Mouse (Mus musculus) hindbrain, embryonic 14.5 days (tissue): ENCODE data around the gene Med27. TPM values are rescaled to one million over a fixed set of nuclear protein-coding genes. Genes with fewer than 3 reads are reported as not detected.
A peak's percentile ranks its signal among the peaks of the same experiment; 100 is the strongest.

Source experiments
- ATAC-seq: fragments of 200-750 bp; cut with Nextera tagmentation; 2 replicates; pipeline ENCODE4 v1.8.0; 2017; ENCODE audit warnings: moderate number of reproducible peaks, mild to moderate bottlenecking, moderate TSS enrichment, moderate library complexity; ENCODE audit not compliant: low FRiP score
- DNase-seq: peaks from one replicate; pipeline ENCODE4 v3.0.0-alpha.2; 2015; ENCODE audit warnings: low spot score
- H3K27ac ChIP-seq: fragments of 300-500 bp; sonication (generic); 2 replicates; pipeline ENCODE4 v1.5.1; 2014; ENCODE audit warnings: mild to moderate bottlenecking, moderate library complexity
- H3K27me3 ChIP-seq: fragments of 300-500 bp; sonication (generic); 2 replicates; pipeline ENCODE4 v1.6.1; 2014; ENCODE audit warnings: mild to moderate bottlenecking, low read length, mixed read lengths; ENCODE audit not compliant: control insufficient read depth, insufficient read depth
- H3K36me3 ChIP-seq: fragments of 300-500 bp; sonication (generic); replicated peaks from 2 replicates; pipeline ENCODE4 v1.6.1; 2014; ENCODE audit not compliant: control insufficient read depth, insufficient read depth
- H3K4me1 ChIP-seq: fragments of 300-500 bp; sonication (generic); replicated peaks from 2 replicates; pipeline ENCODE4 v1.6.1; 2014; ENCODE audit warnings: antibody characterized with exemption, low read length, mixed read lengths; ENCODE audit not compliant: control insufficient read depth, insufficient read depth
- H3K4me2 ChIP-seq: fragments of 300-500 bp; sonication (generic); replicated peaks from 2 replicates; pipeline ENCODE4 v1.6.1; 2014; ENCODE audit warnings: mild to moderate bottlenecking, moderate library complexity
- H3K4me3 ChIP-seq: fragments of 300-500 bp; sonication (generic); replicated peaks from 2 replicates; pipeline ENCODE4 v1.5.1; 2014; ENCODE audit warnings: mild to moderate bottlenecking, low read length
- H3K9ac ChIP-seq: fragments of 300-500 bp; sonication (generic); 2 replicates; pipeline ENCODE4 v1.6.1; 2014
- H3K9me3 ChIP-seq: fragments of 300-500 bp; sonication (generic); 2 replicates; pipeline ENCODE4 v1.6.1; 2016; ENCODE audit warnings: low read length; ENCODE audit not compliant: control insufficient read depth
- WGBS: fragments of 180-500 bp; shearing (Covaris S2); extraction: QIAGEN DNeasy Blood & Tissue Kit; methylation state at CpG from one replicate; pipeline ENCODE4 v1.1.7; 2014; 5-methylcytosine and 5-hydroxymethylcytosine counted together
- polyA plus RNA-seq: library from polyadenylated mRNA; unstranded; fragments of >200 nt; fragmentation: Nextera tagmentation; extraction: Ambion mirVana; gene quantifications from 2 replicates; pipeline ENCODE4 v1.2.1, GENCODE M21; 2014

Med27 gene
- polyA plus RNA-seq, 1 experiment from 2014 or later = 71.9 TPM

DNA sequence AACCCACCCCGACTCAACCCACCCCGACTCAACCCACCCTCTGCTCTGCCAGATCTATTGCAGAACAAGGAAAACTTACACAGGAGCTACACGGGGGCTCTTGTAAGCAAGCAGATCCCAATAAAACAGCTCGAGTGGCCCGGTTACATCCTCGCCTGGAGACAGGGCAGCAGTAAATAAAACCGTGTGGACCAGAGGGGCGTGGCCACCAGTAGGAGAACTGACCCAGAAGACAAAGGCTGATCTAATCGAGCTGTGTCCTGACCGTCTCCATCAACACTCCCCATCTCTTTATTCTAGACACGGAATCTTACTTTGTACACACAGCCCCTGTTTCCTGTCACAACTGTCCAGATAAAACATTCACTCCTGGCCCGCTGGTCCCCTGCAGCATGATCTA, 200.0 kb downstream of the Med27 start:
- H3K4me2 ChIP-seq = 0 out of 2 replicates have a peak overlapping the region, but pooled peaks have one; percentile 5
- H3K27me3 ChIP-seq = no peaks in the 10 kb centered on the region
- no peaks in the 10 kb centered on the region for H3K36me3 ChIP-seq
- H3K9me3 ChIP-seq = no peaks in the 10 kb centered on the region
- 29% methylated on average over 12 of the region's 12 CpGs for WGBS
- no peak overlapping the region for H3K9ac ChIP-seq
- no peak overlapping the region for H3K4me3 ChIP-seq
- ATAC-seq (no peak), DNase-seq (no peak)
- no peaks in the 10 kb centered on the region for H3K4me1 ChIP-seq
- no peak overlapping the region for H3K27ac ChIP-seq

DNA sequence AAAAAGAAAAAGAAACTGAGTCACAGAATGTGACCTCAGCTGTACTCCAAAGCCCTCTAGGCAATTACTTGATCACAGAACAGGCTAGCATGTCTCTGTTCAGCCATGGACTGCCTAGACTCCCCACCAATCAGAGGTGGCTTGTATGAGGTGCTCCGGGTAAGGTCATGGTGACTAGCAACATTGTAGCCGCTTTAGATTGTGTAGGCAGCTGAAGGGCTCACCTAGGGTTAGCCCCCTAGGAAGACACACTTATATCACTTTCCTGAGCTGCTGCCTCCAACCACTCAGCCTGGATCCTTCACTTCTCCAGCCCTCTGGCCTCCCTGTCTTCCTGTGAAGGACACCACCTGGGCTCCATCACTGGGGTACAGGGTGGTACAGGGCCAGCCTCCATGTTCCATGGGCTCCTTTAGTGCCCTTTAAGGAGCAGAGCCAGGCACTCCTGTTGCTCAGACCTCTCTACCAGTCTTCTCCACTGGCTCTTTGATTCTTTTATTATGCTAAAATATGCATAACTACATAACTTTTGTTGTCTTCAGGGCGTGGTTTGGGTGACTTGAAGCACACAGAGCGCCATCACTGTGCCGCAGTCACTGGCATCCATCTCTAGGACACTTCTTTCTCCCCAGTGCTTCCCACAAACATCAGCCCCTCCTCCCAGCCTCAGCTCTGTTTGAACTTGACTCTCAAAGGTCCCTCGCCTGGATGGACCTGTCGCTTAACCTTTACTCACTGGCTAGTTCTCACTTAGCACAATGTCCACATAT, 205.4 kb downstream of the Med27 start:
- Histone ChIP-seq H3K36me3 (no peaks in the 10 kb centered on the region), H3K9ac (no peak overlapping the region), H3K27me3 (no peaks in the 10 kb centered on the region), H3K9me3 (no peaks in the 10 kb centered on the region), H3K4me3 (no peak overlapping the region), H3K4me1 (no peaks in the 10 kb centered on the region), H3K4me2 (no peak overlapping the region), H3K27ac (no peak overlapping the region)
- DNase-seq = no peak
- ATAC-seq = no peak
- 72% methylated on average over 7 of the region's 7 CpGs for WGBS

DNA sequence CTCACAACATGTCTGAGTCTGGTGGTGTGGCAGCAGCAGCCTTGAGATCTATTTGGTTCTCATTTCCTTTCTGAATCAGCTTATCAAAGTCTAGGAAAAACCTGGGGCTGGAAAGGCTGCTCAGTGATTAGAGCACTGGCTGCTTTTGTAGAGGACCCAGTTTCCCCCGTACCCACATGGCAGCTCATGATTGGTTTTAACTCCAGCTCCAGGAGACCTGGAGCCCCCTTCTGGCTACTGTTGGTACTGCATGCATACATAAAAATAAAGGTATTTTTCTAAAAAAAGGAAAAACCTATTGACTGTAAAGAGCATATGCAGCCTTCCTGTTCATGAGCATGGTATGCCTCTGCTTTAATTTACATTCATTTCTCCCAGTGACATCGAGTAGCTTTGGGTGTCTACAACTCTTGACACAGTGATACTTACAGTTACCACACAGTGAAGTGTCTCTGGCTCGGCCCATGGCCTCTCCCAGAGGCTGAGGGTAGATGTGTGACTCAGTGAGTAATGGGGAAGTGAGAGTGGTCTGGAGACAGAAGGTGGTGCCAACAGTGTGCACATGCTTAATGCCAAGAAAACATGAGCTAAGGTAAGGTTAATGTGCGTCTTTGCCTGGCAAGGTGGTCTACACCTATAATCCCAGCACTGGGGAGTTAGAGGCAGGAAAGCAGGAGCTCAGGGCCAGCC, 207.5 kb downstream of the Med27 start:
- no peaks in the 10 kb centered on the region for H3K36me3 ChIP-seq
- H3K9ac ChIP-seq = no peak overlapping the region
- peak; percentile 67 for DNase-seq
- no peak overlapping the region for H3K4me3 ChIP-seq
- no peak overlapping the region for H3K4me2 ChIP-seq
- H3K4me1 ChIP-seq = no peaks in the 10 kb centered on the region
- H3K27ac ChIP-seq = no peak overlapping the region
- no peak for ATAC-seq
- no peaks in the 10 kb centered on the region for H3K9me3 ChIP-seq
- H3K27me3 ChIP-seq = no peaks in the 10 kb centered on the region
- 69% methylated on average over 4 of the region's 4 CpGs for whole genome bisulfite sequencing

DNA sequence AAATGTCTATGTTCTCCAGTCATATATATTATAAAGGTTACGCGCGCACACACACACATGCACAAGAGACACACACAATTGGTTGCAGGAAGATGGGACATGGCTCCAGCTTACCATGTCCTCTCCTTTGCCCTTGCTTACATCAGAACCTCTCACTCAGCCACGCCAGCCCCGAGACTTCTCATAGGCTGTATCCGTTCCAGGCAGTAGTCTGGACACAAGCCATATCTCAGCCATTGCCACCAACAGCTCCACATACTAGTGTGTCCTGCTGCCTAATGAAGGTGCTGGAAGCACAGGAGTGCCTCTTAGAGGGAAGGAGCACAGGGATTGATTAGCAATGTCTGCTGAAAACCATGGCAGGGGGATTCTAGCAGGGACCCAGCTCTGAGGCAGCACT, 211.9 kb downstream of the Med27 start:
- Histone ChIP-seq H3K4me1 (no peaks in the 10 kb centered on the region), H3K9ac (no peak overlapping the region), H3K27ac (no peak overlapping the region), H3K9me3 (no peaks in the 10 kb centered on the region), H3K36me3 (no peaks in the 10 kb centered on the region), H3K27me3 (no peaks in the 10 kb centered on the region), H3K4me3 (no peak overlapping the region), H3K4me2 (no peak overlapping the region)
- ATAC-seq (no peak), DNase-seq (no peak)
- 93% methylated on average over 6 of the region's 6 CpGs for WGBS

DNA sequence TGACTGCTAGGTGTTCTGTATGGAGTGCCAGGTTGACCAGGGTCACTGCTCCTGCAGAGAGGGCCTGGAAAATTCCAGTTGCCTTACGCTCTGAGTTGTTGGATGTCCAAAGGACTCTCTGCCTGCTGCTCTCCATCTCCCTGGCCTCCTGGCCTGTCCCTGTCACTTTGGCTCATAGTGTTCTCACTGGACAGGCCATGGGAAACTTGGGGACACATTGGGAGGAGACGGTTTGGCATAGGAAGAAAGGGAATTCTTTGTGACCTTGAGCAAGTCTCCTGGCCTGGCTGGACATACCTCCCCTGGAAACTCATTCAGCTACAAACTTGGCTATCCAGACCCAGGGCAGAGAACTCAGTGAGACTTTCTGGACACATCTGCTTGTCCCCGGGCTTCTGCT, 213.3 kb downstream of the Med27 start:
- Histone ChIP-seq H3K27me3 (no peaks in the 10 kb centered on the region), H3K4me1 (no peaks in the 10 kb centered on the region), H3K9ac (no peak overlapping the region), H3K36me3 (no peaks in the 10 kb centered on the region), H3K27ac (no peak overlapping the region), H3K4me3 (no peak overlapping the region), H3K4me2 (no peak overlapping the region), H3K9me3 (no peaks in the 10 kb centered on the region)
- DNase-seq = no peak
- no peak for ATAC-seq
- WGBS = 83% methylated on average over 3 of the region's 3 CpGs

DNA sequence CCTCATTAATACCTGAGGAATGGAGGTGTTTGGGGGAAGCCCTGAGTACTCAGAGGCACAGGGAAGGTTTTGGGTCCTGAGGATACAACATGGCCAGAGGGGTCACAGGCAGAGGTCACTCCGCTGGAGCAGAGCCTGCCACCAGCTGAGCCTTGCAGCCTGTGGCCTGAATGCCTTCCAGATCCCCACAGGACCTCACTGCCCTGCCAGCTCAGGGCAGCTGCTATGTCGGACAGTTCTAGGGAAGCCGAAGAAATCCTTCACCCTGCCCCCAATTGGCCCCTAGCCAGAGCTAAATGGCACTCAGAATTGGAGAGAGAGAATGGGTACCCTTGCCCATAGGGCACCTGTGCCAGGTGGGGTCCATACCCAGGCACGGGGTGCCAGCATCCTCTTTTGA, 214.8 kb downstream of the Med27 start:
- DNase-seq = no peak
- WGBS = 67% methylated on average over 4 of the region's 4 CpGs
- H3K27ac ChIP-seq = no peak overlapping the region
- H3K36me3 ChIP-seq = no peaks in the 10 kb centered on the region
- H3K9me3 ChIP-seq = no peaks in the 10 kb centered on the region
- no peak overlapping the region for H3K4me3 ChIP-seq
- ATAC-seq = no peak
- H3K9ac ChIP-seq = no peak overlapping the region
- no peaks in the 10 kb centered on the region for H3K27me3 ChIP-seq
- H3K4me2 ChIP-seq = no peak overlapping the region
- H3K4me1 ChIP-seq = peaks cover 13% of the 10 kb centered on the region

DNA sequence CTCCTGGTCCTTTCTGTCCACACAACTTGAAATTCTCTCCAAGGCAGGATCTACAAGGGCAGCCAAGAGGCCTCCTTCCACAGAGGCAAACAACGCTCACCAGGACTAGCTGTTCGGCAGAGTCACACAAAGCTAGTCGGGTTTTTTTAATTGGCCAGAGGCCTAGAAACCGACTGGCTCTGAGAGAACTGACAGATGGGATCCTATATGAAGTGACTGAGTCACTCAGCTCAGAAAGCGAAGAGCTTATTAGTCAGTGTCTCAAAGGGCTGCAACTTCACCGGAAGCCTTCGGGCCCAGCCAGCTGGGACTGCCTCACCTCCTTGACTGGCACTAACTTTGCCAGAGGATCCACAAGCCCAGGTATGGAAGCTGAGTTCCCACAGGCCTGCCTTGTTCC, 217.4 kb downstream of the Med27 start:
- DNase-seq = no peak
- 33% methylated on average over 7 of the region's 7 CpGs for WGBS

DNA sequence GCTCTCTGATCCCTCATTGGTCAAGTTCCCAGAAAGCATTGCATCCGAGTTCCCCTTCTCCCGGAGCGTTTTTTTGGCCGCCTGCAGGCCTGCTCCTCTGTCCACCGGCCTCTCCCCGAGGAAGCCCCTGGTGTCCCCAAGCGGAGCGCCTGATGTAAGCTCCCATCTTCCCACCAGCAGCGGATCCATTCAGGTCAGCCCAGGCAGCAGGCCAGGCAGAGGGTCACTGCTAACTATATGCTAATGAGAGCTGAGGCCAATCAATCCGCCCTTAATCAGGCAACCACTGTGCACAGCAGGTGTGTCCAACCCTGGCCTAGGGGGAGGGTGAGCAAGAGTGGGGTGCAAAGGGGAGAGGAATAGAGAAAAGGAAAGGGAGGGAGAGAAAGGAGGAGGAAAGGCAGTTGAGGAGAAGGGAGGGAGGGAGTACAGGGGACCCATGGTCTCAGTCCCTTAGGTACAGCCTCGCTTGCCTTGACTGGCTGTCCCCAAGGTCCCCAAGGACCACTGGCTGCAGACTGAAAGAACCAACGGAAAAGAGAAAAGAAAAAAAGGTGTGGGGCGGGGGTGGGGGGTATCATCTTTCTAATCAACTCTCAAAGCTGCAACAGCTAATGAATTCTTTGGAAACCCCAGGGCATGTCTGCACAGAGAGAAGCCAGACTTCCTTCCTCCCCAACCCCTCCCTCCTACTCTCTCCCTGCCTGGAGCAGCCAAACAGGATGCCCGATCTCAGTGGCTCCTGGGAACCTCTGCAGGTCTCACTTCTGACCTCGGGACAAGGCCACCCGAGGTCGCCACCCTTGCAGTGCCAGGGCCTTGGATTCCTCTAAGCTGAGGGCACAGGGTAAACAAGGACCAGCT, 219.2 kb downstream of the Med27 start:
- no peak overlapping the region for H3K9ac ChIP-seq
- ATAC-seq = peak; percentile 51; the same call in 1 of the 2 replicates

More for the DNA sequence above, 217.4 kb downstream of the Med27 start:
- Histone ChIP-seq H3K27ac (no peak overlapping the region; the same call in 1 of the 2 replicates), H3K9ac (no peak overlapping the region), H3K4me2 (no peak overlapping the region), H3K36me3 (no peaks in the 10 kb centered on the region), H3K27me3 (no peaks in the 10 kb centered on the region), H3K9me3 (no peaks in the 10 kb centered on the region), H3K4me1 (peaks cover 14% of the 10 kb centered on the region), H3K4me3 (no peak overlapping the region)
- no peak for ATAC-seq

More for the DNA sequence above, 219.2 kb downstream of the Med27 start:
- no peak overlapping the region for H3K4me2 ChIP-seq
- H3K36me3 ChIP-seq = no peaks in the 10 kb centered on the region
- H3K4me3 ChIP-seq = no peak overlapping the region
- WGBS = 5% methylated on average over 17 of the region's 17 CpGs
- no peaks in the 10 kb centered on the region for H3K27me3 ChIP-seq
- DNase-seq = no peak
- peaks cover 14% of the 10 kb centered on the region for H3K4me1 ChIP-seq
- no peak overlapping the region for H3K27ac ChIP-seq
- no peaks in the 10 kb centered on the region for H3K9me3 ChIP-seq
